Mouse (Mus musculus): ENCODE measurements at regions not wholly inside any gene's neighbourhood (a gene's known extent, or its start where the extent isn't known, plus 50 kb on each side); places are given as distances from the start of the nearest gene placed in this dataset.

DNA sequence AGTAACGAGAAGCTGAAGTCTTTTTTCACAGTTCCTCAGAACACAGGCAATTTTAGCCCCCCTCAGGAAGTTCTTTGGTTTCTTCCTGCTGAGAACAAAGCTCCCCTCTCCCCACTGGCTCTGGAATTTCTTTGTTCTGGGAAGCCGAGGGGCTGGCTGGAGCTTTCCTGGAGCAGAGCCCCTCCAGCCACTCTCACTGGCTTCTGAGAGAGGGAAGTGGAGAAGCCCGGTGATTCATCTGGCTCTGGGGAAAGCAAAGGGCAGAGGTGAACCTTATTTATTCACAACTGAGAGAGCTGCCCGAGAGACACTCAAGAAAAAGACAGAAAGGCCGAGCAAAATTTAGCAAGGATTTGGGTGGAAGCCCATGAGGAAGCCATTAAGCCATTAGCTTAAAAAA, 63.9 kb downstream of the Ddx3x start:
- peak; percentile 15 to 52 for DNase-seq

DNA sequence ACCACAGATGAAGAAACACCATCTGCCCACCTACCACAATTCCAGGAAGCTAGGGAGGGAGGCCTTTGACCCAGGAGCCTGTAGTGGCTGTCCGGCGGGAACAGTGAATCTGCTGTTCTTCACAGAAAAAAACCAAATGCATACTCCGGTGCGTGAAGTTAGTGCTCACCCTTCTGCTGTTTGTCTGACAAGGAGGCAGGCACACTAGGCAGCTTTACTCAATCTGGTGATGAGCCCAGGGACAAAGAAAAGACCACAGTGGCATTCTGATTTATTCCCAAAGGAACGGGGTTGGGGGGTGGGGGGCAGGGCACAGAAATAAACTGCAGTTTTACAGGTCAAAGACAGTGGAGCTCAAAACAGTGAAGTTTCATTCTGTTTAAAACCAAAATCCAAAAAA, 64.4 kb downstream of the Ddx3x start:
- DNase-seq, result no peak

DNA sequence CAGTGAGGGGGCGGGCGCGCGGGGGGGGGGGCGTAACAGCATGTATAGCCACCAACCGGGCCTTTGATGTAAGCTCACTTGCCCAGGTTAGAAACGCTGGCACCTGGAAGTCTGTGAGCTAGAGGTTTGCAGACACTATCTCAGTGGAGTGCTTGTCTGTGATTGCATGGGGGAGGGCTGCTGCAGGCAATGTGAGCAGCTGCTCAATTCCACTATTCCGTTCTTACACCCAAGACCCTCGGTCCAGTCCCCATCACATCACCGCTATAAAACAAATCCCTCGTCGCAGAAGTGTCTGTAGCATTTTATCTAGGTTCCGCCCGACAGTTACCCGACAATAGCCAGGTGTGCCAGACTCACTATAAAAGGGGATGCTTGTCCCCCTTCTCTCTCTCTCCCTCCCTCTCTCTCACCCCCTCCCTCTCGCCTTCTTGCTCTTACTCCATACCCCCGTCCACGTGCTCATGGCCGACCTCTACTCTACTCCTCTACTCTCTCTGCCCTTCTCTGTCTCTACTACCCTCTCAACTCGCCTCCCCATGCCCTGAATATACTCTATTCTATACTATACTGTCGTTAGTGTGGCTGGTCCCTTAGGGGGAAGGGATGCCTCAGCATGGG, 65.4 kb downstream of the Ddx3x start:
- no peak for DNase-seq

DNA sequence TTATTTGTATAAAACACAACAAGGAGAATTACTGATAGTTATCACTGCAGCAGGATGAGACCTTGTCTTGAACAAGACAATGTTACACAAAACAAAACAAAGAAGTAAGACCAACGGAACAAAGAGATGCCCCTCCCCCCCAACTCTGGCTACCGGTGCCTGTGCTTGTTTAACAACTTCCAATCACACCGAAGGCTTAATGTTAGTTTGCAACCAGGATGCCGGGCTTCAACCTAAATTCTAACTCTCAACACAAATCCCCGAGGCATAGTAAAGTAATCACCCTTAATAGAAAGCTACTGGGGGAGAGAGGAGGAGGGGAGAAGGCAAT, 65.9 kb downstream of the Ddx3x start:
- DNase-seq, result peak in 1 of 2 experiments; percentile 18

DNA sequence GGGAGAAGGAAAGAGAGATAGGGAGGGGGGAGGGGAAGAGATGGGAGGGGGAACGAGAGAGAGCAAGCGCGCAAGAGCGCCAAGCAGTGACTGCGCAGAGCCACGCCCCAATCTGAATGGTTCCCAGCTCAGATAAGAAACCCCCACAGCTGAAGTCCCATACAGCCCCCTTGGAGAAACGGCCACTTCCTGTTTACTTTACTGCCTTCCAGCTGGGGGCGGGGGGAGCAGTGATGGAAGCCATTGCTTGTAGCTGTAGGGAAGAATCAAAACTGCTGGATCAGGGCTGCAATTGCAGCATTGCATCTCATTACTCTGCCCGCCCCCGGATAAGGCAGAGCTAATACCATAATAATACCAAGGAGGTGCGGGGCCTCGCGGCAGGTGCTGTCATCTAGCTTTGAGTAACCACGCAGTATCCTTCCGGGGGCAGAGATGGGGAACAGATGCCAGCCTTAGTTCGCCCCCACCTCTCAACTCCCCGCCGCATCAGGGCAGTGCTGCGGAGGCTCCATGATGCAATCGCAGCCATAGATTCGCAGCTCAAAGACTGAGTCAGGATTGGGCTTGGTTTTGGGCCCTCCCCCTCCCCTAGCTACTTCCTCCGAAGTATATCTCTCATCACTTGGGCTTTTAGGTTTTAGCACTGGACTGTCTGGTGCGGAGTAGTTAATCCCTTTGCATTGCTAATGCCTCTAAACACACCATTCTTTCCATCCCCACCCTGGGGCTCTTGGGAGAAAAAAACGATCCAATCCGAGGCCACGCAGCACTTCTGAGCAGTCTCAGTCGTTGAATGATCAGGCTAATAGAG, 66.5 kb downstream of the Ddx3x start:
- peak; percentile 65 to 75 for DNase-seq

DNA sequence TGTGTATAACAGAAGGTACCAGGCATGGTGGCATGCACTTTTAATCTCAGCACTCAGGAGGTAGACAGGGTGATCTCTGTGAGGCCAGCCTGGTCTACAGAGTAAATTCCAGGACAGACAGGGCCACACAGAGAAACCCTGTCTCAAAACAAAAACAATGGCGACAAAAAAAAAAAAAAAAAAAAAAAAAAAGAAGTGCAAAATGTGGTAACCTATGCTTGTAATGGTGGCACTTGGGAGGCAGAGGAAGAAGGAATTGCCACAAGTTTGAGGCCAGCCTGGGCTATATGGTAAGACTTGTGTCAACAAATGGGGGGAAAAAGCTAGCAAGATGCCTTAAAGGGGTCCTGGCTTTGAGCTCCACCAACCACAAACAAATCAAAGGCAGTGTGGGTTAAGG, 67.6 kb downstream of the Ddx3x start:
- no peak for DNase-seq

DNA sequence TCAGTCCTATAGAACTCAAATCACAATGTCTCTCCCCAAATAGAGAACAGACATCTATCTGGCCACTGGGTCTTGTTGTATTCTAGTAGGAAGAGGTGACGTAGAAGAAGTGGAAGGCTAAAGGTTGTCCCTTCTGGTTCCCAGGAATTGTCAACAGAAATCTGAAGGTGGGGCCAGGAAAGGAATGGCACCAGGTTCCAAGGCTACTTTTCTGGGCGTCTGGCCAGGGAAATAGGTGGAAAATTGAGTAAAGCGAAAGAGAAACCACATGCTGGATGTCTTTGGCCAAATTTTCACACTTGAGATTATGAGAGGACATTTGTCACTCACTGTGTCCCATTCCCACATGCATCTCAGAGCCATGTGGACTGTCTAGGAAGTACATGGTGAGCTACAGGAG, 69.7 kb downstream of the Ddx3x start:
- peak; percentile 9 to 52 for DNase-seq

DNA sequence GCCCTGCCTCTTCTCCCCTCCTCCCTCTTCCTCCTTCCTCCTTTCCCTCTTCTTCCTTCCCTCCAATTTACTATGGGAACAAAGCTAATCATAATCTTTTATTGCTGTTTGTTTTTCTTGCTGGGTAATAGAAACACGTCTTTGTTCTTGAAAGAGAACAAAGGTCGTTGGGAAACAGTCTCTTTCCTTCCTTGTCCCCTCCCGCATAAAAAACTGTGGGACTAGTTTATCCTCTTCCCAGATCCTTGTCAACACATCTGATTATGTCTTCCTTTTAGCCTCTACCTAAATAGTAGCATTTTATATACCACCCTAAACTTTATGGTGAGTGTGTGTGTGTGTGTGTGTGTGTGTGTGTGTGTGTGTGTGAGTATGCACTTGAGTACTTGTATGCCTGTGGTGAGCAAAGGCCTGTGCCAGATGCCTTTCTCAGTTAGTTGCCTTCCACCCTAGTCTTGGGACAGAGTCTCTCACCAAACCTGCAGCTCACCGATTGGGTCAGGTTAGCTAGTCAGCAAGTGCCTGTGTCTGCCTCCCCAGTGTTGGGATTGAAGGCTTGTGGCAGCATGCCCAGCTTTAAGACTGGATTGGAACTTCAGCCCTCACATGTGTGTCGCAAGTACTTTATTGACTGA, 76.5 kb downstream of the Ddx3x start:
- DNase-seq, result no peak

DNA sequence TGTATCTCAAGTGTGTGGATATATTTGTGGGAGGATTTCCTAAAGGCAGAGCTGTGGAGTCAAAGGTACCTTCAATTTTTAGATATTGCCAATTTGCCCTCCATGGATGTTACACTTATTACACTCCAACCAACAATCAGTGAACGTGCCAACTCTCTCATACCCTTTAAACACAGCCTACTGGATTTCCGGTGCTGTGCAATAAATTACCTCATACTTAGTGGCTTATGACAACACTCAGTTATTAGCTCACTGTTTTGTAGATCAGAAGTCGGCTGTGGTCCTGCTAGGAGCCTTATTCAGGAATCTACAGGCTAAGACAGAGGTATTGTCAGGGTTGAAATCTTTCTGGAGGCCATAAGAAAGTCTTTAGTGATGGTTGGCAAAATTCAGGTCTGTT, 77.2 kb downstream of the Ddx3x start:
- no peak for DNase-seq

DNA sequence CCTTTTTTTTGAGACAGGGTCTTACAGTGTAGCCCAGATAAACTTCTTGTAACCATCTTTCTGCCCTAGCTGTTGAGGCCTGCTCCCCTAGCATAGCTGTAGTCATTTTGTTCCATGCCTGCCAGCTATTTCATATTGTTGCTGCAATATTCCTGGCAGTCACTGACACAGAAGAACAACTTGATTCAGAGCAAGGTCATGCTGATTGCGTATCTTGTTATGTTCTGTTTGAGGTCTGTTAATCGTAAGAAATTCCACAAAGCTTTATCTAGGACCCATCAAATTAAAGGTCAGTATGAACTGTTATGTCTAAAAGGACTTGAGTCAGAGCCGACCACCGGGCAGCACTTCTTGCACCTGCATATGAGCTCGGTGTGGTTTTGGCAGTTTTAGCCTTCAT, 79.7 kb downstream of the Ddx3x start:
- DNase-seq, result no peak

DNA sequence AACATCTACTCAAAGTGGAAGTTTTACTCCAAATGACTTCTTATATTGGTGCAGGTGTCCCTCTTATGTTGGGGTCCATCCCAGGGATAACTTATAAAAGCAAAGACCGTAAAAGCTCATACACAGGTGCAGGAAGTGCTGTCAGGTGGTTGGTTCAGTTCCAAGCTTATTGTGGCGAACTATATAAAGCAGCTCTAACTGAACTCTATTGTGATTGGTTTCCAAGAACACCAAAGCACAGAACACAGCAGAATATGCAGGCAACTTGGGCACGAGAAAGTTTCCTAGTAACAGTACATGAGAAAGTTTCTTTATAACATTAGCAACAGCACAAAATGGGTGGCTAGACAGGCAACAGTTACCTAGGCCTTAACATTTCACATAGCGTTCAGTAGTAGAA, 89.5 kb downstream of the Ddx3x start:
- no peak for DNase-seq

DNA sequence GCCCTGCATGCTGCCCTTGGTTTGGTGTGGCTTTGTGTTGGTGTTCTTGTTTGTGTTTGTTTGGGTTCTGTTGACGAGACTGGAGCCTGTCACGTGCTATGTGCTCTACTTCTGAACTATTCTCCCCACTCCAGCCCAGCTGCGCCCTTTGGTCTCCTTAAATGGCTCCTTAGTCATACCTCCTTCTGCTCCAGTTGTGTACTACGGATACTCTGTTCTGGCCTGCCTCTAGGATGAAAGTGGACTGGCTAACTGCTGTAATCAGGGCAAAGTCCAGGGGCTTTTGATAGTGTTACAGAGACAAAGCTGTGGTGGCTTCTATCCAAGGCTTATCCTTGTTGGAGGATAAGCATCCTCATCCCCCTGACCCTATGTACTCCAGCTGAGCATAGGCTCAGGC, 92.0 kb downstream of the Ddx3x start:
- no peak for DNase-seq

DNA sequence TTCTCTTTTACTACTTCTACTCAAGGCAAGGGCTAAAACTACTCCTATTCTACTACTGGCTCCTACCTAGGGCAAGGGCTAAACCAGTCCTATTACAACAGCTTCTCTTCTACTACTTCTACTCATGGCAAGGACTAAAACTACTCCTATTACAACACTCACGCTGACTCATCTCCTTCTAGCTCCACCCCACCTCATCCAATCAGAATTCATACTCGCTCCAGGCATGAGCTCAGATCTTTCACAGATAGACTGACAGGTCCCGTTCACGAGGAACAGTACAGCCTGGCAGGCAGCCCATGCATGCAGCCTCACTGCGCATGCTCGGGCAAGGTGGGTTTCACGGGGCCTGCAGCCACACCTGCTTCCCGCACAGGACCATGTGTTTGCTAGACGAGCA, 79.6 kb upstream of the Nyx start:
- DNase-seq, result no peak

DNA sequence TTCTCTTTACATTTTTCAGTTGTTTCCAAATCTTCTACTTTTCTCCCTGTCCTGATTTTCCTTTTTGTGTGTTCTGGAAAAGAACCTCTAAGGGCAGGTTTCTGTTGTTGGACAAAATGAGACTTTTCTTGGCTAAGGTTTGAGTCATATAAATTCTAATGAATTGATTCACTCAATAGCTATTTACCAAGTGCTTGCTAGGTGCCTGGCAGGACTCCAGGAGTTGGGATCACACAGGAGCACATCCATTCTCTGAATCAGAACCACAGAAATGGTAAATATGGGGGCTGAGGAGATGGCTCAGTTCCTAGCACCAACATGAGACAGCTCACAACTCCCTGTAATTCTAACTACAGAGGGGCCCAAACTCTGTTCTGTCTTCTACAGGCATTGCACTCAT, 67.4 kb upstream of the Nyx start:
- no peak for DNase-seq

DNA sequence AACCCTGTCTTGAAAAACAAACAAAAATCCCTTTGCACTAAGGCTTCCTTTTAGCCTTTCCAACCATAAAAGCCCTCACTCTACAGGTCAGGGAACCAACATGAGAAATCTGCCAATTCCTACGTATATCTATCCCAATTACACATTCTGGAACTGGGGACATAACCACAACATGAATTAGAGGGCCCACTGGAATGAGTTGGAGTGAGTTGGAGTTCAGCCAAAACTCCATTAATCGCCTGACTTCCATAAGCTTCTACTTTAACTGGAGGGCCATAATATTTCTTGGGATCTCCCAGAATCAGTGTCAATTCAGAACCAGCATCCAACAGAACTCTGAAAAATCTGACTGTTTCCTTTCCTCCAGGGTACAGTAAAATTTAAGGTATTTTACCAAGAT, 53.2 kb upstream of the Nyx start:
- DNase-seq, result no peak

DNA sequence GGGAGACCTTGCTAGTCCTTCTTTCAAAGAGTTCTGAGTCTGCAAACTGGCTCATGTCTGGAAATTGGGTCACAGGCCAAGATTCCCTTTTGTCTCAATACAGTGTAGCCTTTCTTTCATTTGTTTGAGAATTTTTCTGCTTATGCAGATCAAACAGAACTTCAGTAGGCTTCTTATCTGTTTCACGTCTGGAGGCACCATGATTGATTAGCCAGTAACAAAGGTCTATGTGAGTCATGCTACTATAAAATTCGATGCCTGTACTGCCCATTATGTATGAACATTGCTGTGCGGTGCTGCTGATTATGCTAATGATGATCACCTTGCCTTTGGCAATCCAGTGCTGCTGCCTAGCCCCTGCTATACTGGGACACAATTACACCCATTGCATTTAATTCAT, 52.8 kb upstream of the Nyx start:
- DNase-seq, result no peak

Data from kidney, postnatal 25 days (tissue).